Mouse (Mus musculus) ES-Bruce4 (cell line): ENCODE measurements around the gene Lclat1. TPM values are rescaled to one million over a fixed set of nuclear protein-coding genes. Genes with fewer than 3 reads are reported as not detected.

ENCODE experiments used
- H3K27ac ChIP-seq: 2 replicates; pipeline ENCODE4 v1.5.1; 2012; ENCODE audit warnings: low read length, inconsistent platforms; ENCODE audit not compliant: insufficient read depth
- H3K27me3 ChIP-seq: 2 replicates; pipeline ENCODE4 v1.6.1; 2012; ENCODE audit warnings: mild to moderate bottlenecking, low read length, inconsistent platforms; ENCODE audit not compliant: control insufficient read depth, poor library complexity, insufficient read depth, severe bottlenecking
- H3K36me3 ChIP-seq: 2 replicates; pipeline ENCODE4 v1.6.1; 2012; ENCODE audit warnings: inconsistent platforms, mild to moderate bottlenecking, low read length, moderate library complexity; ENCODE audit not compliant: control insufficient read depth, poor library complexity, insufficient read depth, severe bottlenecking
- H3K4me1 ChIP-seq: one replicate; pipeline ENCODE4 v1.8.1; 2011; ENCODE audit warnings: low read length; ENCODE audit not compliant: control insufficient read depth, insufficient read depth
- H3K4me3 ChIP-seq: 2 replicates; pipeline ENCODE4 v1.5.1; 2011; ENCODE audit warnings: low read depth, mild to moderate bottlenecking, low read length
- H3K9ac ChIP-seq: 2 replicates; pipeline ENCODE4 v1.6.1; 2012; ENCODE audit warnings: low read depth, mild to moderate bottlenecking, inconsistent platforms; ENCODE audit not compliant: poor library complexity, severe bottlenecking
- H3K9me3 ChIP-seq: replicated peaks from 2 replicates; pipeline ENCODE4 v1.6.1; 2012; ENCODE audit warnings: mild to moderate bottlenecking, low read length, inconsistent platforms; ENCODE audit not compliant: control insufficient read depth, poor library complexity, insufficient read depth, severe bottlenecking
- CTCF ChIP-seq: IDR thresholded peaks from one replicate; pipeline ENCODE4 v1.8.1; 2011; ENCODE audit warnings: low read depth, low read length
- EP300 ChIP-seq: IDR thresholded peaks from 2 replicates; pipeline ENCODE4 v1.6.1; 2011; ENCODE audit warnings: low read depth, low read length; ENCODE audit not compliant: insufficient read depth
- POLR2A ChIP-seq: IDR thresholded peaks from one replicate; pipeline ENCODE4 v1.8.1; 2011; ENCODE audit warnings: low read length; ENCODE audit not compliant: insufficient read depth
- polyA plus RNA-seq: library from polyadenylated mRNA; stranded (reverse); fragments of >200 nt; gene quantifications from 2 replicates; pipeline ENCODE4 v1.2.4, GENCODE M21; 2011; ENCODE audit warnings: low read depth; ENCODE audit not compliant: missing spikeins, insufficient read depth, insufficient read length

Gene Lclat1
- polyA plus RNA-seq, 1 experiment, result 12.1 TPM

DNA sequence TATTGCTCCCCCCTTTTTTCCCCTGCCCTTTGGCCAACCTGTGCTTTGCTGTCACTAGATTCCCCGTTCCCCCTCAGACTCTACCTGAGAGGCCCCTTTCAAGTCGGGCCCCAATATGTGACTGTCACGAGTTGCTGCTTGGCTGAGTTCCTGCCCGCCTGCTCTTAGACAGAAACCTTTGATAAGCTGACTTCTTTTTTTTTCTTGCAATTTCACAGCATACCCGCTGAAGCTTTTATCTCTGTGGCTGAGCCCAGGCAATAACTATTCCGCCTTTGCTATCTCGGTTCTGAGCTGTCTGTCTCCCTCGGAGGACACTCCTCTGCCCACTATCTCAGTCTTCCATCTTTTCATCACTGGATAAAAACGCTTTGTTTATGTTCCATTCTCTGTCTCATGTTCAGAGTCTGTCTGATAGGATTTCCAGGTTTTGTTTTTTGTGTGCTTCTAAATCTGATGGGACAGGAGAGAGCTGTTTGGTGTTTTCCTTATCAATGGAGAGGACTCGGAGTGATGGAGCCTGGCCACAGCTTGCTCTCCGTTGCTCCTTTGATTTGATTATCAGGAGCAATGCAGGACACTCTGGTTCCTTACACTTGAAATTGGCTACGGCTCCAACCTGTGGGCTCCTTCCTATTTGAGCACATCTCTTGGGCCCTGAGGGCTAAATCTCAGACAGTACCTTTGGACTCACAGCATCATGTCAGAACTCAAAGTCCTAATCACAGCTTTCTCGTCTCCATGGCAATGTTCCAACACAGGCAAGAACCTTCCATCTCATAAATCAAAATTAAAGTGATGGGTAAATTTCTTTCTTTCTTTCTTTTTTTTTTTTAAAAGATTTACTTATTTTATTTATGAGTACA lies 20.5 kb upstream of the Lclat1 start:
- no peak overlapping the region for H3K9ac ChIP-seq
- no peak overlapping the region for H3K4me3 ChIP-seq
- no peaks in the 10 kb centered on the region for H3K9me3 ChIP-seq
- TF ChIP-seq POLR2A, result no peak
- H3K27ac ChIP-seq, result no peak overlapping the region
- H3K27me3 ChIP-seq, result no peaks in the 10 kb centered on the region
- no peaks in the 10 kb centered on the region for H3K36me3 ChIP-seq
- H3K4me1 ChIP-seq, result no peaks in the 10 kb centered on the region

DNA sequence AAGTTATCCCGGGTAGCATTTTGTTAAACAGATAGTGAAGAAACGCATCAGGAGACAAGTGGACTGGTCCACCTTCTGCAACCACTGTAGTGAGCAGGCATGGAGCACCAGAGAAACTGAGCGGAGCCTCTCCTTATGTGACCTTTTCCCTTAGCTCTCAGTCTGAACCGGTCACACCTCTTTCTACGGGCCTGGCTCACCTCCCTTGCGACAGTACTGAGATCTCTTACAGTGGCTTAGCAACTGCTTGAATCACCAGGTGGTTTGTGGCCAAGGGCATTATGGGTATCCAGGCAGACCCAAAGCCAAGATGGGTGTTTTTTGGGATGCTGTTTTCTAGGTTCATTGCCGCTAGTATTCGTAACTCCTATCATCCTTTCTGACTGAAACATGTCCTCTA lies 16.4 kb upstream of the Lclat1 start:
- Histone ChIP-seq H3K27ac (no peak overlapping the region), H3K9me3 (no peaks in the 10 kb centered on the region), H3K27me3 (no peaks in the 10 kb centered on the region), H3K9ac (no peak overlapping the region), H3K4me3 (no peak overlapping the region), H3K4me1 (no peaks in the 10 kb centered on the region), H3K36me3 (no peaks in the 10 kb centered on the region)
- TF ChIP-seq CTCF (no peak), EP300 (no peak), POLR2A (no peak)

DNA sequence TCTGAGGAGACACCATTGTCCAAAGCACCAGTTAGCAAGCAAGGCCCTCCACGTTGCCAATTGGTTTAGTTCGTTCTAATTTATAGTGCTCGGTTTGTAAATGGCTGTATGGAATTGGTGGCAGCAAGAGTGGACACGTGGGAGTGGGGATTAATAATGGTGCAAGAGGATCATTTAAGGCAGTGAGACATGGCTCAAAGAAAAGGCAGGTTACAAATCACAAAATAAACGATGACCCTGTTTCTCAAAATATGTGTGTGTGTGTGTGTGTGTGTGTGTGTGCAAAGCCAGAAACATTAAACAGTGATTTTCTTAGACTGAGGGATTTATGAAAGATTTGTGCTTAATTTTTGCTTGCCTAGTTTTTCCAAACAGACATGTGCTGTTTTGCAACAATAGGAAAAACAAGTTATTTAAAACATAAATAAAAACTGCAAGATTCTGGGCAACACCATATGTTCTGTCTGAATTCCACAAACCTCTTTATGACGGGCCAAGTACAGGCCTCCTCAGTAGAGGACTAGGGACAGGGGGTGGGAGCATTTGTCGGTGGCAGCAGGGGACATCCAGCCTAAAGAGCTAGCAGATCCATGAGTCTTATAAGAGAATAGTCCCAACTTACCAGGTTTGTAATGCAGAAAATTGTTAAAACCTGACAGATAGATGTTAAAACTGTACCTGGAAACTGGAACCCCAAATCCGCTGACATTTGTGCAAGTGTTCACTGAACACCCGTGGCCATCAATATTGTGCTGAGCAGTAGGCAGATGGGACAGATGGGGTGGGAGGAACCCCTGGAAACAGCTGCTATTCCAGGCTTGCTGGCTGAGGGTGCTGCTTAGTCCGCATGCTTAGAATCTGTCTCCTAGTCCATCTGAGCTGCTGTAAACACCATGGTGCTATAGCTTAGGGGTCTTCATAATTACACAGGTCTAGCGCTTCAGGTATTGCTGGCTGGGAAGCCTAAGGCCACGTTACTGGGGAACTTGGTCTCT lies 15.4 kb upstream of the Lclat1 start:
- H3K4me1 ChIP-seq, result no peaks in the 10 kb centered on the region
- H3K27me3 ChIP-seq, result no peaks in the 10 kb centered on the region

DNA sequence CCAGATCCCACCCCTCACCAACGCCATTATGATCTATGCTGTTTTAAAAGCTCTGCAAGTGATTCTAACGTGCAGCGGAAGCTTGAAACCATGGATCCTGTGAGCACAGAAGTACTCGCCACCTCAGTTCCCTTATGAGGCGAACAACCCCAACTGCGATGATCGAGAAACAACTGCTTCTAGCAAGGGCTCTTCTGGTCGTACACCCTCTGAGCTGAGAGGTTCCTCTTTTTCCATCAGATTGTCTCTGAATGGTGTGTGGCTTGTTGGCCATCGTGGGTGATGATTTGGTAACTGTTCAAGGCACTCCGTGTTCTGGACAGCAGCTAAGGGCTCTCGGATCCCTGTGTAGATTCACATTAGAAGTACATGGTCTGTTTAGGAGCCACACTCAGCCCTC lies 12.7 kb upstream of the Lclat1 start:
- H3K36me3 ChIP-seq, result no peaks in the 10 kb centered on the region
- no peak overlapping the region for H3K9ac ChIP-seq
- H3K4me3 ChIP-seq, result no peak overlapping the region
- H3K27me3 ChIP-seq, result no peaks in the 10 kb centered on the region; the same call in 1 of the 2 replicates
- no peaks in the 10 kb centered on the region for H3K9me3 ChIP-seq
- H3K4me1 ChIP-seq, result no peaks in the 10 kb centered on the region
- H3K27ac ChIP-seq, result no peak overlapping the region
- no peak for TF ChIP-seq POLR2A
- TF ChIP-seq CTCF, result no peak
- no peak for TF ChIP-seq EP300

More for the DNA sequence above, 15.4 kb upstream of the Lclat1 start:
- no peak overlapping the region for H3K4me3 ChIP-seq
- no peak overlapping the region for H3K27ac ChIP-seq
- no peaks in the 10 kb centered on the region for H3K9me3 ChIP-seq
- H3K36me3 ChIP-seq, result no peaks in the 10 kb centered on the region
- TF ChIP-seq EP300 (no peak), POLR2A (no peak), CTCF (no peak)
- H3K9ac ChIP-seq, result no peak overlapping the region

DNA sequence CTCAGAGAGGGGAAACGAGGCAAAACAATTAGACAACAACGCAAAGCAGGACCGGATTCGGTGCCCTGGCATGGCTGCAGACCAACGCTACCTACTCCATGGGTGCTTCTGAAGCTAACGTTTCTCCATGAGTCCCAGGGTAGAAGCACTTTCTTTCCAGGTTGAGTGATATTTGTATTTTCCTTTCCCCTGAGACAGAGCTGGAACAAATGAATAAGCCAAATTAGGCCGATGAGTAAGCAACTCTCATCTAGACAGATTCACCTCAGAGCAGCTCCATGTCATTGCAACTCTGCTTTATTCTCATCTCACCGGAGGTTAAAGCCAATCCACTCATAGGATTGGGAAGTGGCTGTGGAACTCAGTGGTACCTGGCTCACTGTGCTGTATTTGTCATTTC lies 12.2 kb upstream of the Lclat1 start:
- H3K4me3 ChIP-seq, result no peak overlapping the region
- H3K9ac ChIP-seq, result no peak overlapping the region
- no peak overlapping the region for H3K27ac ChIP-seq
- no peaks in the 10 kb centered on the region for H3K36me3 ChIP-seq
- no peaks in the 10 kb centered on the region; the same call in 1 of the 2 replicates for H3K27me3 ChIP-seq
- no peaks in the 10 kb centered on the region for H3K9me3 ChIP-seq
- TF ChIP-seq EP300 (no peak), CTCF (no peak), POLR2A (no peak)
- no peaks in the 10 kb centered on the region for H3K4me1 ChIP-seq
